Mouse (Mus musculus): ENCODE measurements around the gene Eapp. TPM values are rescaled to one million over a fixed set of nuclear protein-coding genes. Genes with fewer than 3 reads are reported as not detected.
A peak's percentile ranks its signal among the peaks of the same experiment; 100 is the strongest.
"Not testable (repeated sequence)": the region's sequence is repeated elsewhere in the genome, so short reads cannot be mapped to it uniquely, and the experiment has no call there.

The Eapp gene
- total and polyA plus RNA-seq, 3 experiments = 43.1 to 53.9 (median 51.5) TPM

- H3K9ac ChIP-seq (ENCODE audit: insufficient read depth, low read depth); H3K27ac ChIP-seq (ENCODE audit: insufficient read depth, low read depth); H3K4me2 ChIP-seq (ENCODE audit: insufficient read depth, low read depth, poor library complexity, severe bottlenecking); H3K36me3 ChIP-seq (replicated peaks in 1 of 2; ENCODE audit: control insufficient read depth in 1 of 2, insufficient read depth in 1 of 2, low read length in 1 of 2); dilution Hi-C loops (cut with MboI; ENCODE audit: extremely low pct_ligation_motif_present, extremely low pct_unique_long_range_greater_than_20kb, low sequenced_read_pairs); in situ Hi-C loops (cut with MboI; ENCODE audit: low pct_ligation_motif_present, low pct_unique_long_range_greater_than_20kb, low sequenced_read_pairs); H3K4me1 ChIP-seq (ENCODE audit: control insufficient read depth in 1 of 2, insufficient read depth in 2 of 2); H3K27me3 ChIP-seq (replicated peaks); H3K4me3 ChIP-seq (replicated peaks in 1 of 3; ENCODE audit: low read depth in 2 of 3, low read length in 2 of 3, poor library complexity in 1 of 3); H3K79me2 ChIP-seq (replicated peaks; ENCODE audit: control insufficient read depth, extremely low read depth, insufficient read depth, poor library complexity, severe bottlenecking); DNase-seq (ENCODE audit: extremely low read depth); H3K9me3 ChIP-seq (replicated peaks; ENCODE audit: low read length): not testable (repeated sequence)
Observed at GRCm38 (mm10) chr12:54737891-54738660, 42.4 kb upstream of the Eapp start.

GRCm38 (mm10) chr12:54734307-54735131 is 38.8 kb upstream of the Eapp start:
- H3K27ac ChIP-seq (ENCODE audit: insufficient read depth, low read depth); H3K4me3 ChIP-seq (replicated peaks in 1 of 3; ENCODE audit: low read depth in 2 of 3, low read length in 2 of 3, poor library complexity in 1 of 3); DNase-seq (ENCODE audit: extremely low read depth); H3K4me2 ChIP-seq (ENCODE audit: insufficient read depth, low read depth, poor library complexity, severe bottlenecking); H3K4me1 ChIP-seq (ENCODE audit: control insufficient read depth in 1 of 2, insufficient read depth in 2 of 2); H3K79me2 ChIP-seq (replicated peaks; ENCODE audit: control insufficient read depth, extremely low read depth, insufficient read depth, poor library complexity, severe bottlenecking); H3K27me3 ChIP-seq (replicated peaks); H3K36me3 ChIP-seq (replicated peaks in 1 of 2; ENCODE audit: control insufficient read depth in 1 of 2, insufficient read depth in 1 of 2, low read length in 1 of 2); in situ Hi-C loops (cut with MboI; ENCODE audit: low pct_ligation_motif_present, low pct_unique_long_range_greater_than_20kb, low sequenced_read_pairs); dilution Hi-C loops (cut with MboI; ENCODE audit: extremely low pct_ligation_motif_present, extremely low pct_unique_long_range_greater_than_20kb, low sequenced_read_pairs); H3K9ac ChIP-seq (ENCODE audit: insufficient read depth, low read depth); H3K9me3 ChIP-seq (replicated peaks; ENCODE audit: low read length): not testable (repeated sequence)
- TF ChIP-seq POLR2AphosphoS2 (IDR thresholded peaks at IDR 0.05; ENCODE audit: low read depth, low read length) = 0 out of 2 replicates have a peak, but pooled peaks have one; percentile 33
- TF ChIP-seq POLR2A (IDR thresholded peaks at IDR 0.05; ENCODE audit: low read depth, low read length) = peak; percentile 58
- TF ChIP-seq ZMIZ1 (IDR thresholded peaks at IDR 0.05; ENCODE audit: low read depth, low read length) = peak; percentile 83
- TF ChIP-seq ETS1 (conservative IDR thresholded peaks at IDR 0.05; ENCODE audit: low read depth, low read length) = peak; percentile 34; the same call in 1 of the 2 replicates
- TF ChIP-seq TBP (conservative IDR thresholded peaks at IDR 0.05; ENCODE audit: low read depth, low read length) = peak; percentile 67

- in situ Hi-C loops (cut with MboI; ENCODE audit: low pct_ligation_motif_present, low pct_unique_long_range_greater_than_20kb, low sequenced_read_pairs); H3K4me3 ChIP-seq (replicated peaks in 1 of 3; ENCODE audit: low read depth in 2 of 3, low read length in 2 of 3, poor library complexity in 1 of 3); H3K27ac ChIP-seq (ENCODE audit: insufficient read depth, low read depth); H3K27me3 ChIP-seq (replicated peaks); H3K36me3 ChIP-seq (replicated peaks in 1 of 2; ENCODE audit: control insufficient read depth in 1 of 2, insufficient read depth in 1 of 2, low read length in 1 of 2); H3K79me2 ChIP-seq (replicated peaks; ENCODE audit: control insufficient read depth, extremely low read depth, insufficient read depth, poor library complexity, severe bottlenecking); DNase-seq (ENCODE audit: extremely low read depth); H3K9me3 ChIP-seq (replicated peaks; ENCODE audit: low read length); H3K4me2 ChIP-seq (ENCODE audit: insufficient read depth, low read depth, poor library complexity, severe bottlenecking); H3K4me1 ChIP-seq (ENCODE audit: control insufficient read depth in 1 of 2, insufficient read depth in 2 of 2); H3K9ac ChIP-seq (ENCODE audit: insufficient read depth, low read depth); dilution Hi-C loops (cut with MboI; ENCODE audit: extremely low pct_ligation_motif_present, extremely low pct_unique_long_range_greater_than_20kb, low sequenced_read_pairs): not testable (repeated sequence)
Observed at GRCm38 (mm10) chr12:54729140-54730059, 33.7 kb upstream of the Eapp start.

DNA sequence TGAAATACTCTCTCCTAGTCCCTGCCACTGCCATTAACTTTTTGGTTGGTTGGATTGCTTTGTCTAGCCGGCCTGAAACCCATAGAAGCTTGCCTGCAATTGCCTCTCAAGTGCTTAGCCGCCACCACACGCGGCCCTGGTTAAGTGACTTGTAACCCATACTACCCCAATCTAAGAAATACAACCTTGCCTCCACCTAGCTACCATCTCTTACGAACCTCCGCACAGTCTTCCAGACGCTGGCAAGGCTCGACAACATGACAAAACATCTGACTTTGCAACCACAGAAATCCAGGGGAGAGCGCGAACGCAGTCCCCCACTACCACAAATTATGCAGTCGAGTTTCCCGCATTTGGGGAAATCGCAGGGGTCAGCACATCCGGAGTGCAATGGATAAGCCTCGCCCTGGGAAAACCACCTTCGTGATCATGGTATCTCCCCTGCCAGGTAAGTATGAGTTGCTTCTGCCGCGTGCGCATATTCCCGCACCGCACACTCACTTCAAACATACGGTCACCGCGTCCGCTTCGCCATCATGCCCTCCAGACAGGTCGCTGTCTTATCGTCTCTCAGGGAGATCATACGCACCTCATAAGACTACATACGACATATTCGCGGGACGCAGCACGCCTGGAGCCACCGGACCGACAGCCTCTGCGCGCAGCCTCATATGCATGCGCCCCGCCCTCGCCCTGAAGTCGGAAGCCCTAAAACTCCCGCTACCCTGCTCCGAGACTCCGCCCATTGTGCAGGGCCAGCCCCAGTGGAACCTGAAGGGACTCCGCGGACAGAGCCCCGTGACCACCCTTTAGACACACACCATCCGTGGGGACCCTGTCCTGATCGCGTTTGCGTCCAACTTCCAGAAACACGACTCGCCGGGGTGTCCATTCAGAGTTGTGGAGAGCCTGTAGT is 23.4 kb upstream of the Eapp start:
- H3K36me3 ChIP-seq (replicated peaks in 1 of 2; ENCODE audit: control insufficient read depth in 1 of 2, insufficient read depth in 1 of 2, low read length in 1 of 2); DNase-seq (ENCODE audit: extremely low read depth); H3K9me3 ChIP-seq (replicated peaks; ENCODE audit: low read length); H3K4me3 ChIP-seq (replicated peaks in 1 of 3; ENCODE audit: low read depth in 2 of 3, low read length in 2 of 3, poor library complexity in 1 of 3); H3K79me2 ChIP-seq (replicated peaks; ENCODE audit: control insufficient read depth, extremely low read depth, insufficient read depth, poor library complexity, severe bottlenecking); in situ Hi-C loops (cut with MboI; ENCODE audit: low pct_ligation_motif_present, low pct_unique_long_range_greater_than_20kb, low sequenced_read_pairs); H3K9ac ChIP-seq (ENCODE audit: insufficient read depth, low read depth); H3K4me2 ChIP-seq (ENCODE audit: insufficient read depth, low read depth, poor library complexity, severe bottlenecking); dilution Hi-C loops (cut with MboI; ENCODE audit: extremely low pct_ligation_motif_present, extremely low pct_unique_long_range_greater_than_20kb, low sequenced_read_pairs); H3K27ac ChIP-seq (ENCODE audit: insufficient read depth, low read depth); H3K27me3 ChIP-seq (replicated peaks); H3K4me1 ChIP-seq (ENCODE audit: control insufficient read depth in 1 of 2, insufficient read depth in 2 of 2): not testable (repeated sequence)
